Mouse (Mus musculus): ENCODE measurements around the gene Plcb1.

The Plcb1 gene

GRCm38 (mm10) chr2:135075375-135075774 is 289.5 kb downstream of the Plcb1 start:
- DNase-seq: no peak

GRCm38 (mm10) chr2:135092588-135093162 is 306.8 kb downstream of the Plcb1 start:
- no peak for DNase-seq

GRCm38 (mm10) chr2:135101292-135101691 is 315.4 kb downstream of the Plcb1 start:
- no peak for DNase-seq

DNA sequence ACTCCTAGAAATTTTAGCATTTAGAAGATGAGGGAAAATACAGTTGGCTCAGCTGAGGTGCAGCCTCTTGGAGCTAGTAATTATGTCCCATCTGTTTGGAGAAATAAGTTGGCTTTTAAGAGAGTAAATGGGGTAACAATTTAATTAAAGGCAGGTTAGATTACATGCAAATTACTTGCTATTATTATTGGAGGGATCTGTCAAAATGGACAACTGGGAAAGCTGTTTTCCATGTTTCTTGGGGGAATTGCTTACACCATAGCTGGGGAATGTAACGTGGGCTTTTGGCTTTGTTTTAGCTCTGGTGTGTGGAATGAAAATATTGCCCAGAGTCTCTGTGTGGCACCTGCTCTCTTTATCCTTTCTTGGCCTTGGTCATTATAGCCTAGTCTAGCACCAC is 316.1 kb downstream of the Plcb1 start:
- DNase-seq: no peak

DNA sequence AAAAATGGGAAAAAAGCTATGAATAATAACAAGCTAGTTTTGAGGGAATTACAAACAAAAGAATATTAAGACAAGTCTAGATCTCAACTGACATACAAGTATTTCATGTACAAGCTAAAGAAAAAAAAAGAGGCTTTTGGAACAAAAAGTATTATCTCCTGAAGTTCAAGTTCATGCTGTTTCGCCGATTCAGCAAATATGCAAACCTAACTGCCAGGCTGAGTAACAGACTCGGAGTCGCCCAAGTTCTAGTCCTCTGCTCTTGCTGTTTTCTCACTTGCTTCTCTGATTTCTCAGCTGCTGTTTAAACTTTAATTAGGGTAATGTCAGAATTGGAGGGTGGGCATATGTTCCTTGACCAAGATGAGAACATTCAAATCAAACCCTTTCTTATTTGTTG is 320.8 kb downstream of the Plcb1 start:
- DNase-seq: no peak

DNA sequence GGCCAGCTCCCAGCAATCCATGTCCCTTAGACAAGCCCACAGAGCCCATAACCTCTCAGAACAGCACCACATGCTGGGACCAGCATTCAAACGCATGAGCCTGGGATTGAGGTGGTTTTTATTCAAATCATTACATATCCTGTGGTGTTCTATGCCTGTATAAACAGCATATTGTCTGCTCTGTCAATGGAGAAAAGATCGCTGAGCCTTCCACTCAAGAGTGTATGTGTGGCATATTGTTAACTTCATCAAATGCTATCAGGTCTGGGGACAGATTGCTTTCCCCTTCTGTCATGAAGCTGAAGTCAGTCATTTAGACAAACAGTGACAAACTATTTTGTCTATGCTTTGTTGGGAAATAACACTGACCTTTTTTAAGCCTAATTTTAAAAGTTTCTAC is 322.7 kb downstream of the Plcb1 start:
- DNase-seq: no peak

DNA sequence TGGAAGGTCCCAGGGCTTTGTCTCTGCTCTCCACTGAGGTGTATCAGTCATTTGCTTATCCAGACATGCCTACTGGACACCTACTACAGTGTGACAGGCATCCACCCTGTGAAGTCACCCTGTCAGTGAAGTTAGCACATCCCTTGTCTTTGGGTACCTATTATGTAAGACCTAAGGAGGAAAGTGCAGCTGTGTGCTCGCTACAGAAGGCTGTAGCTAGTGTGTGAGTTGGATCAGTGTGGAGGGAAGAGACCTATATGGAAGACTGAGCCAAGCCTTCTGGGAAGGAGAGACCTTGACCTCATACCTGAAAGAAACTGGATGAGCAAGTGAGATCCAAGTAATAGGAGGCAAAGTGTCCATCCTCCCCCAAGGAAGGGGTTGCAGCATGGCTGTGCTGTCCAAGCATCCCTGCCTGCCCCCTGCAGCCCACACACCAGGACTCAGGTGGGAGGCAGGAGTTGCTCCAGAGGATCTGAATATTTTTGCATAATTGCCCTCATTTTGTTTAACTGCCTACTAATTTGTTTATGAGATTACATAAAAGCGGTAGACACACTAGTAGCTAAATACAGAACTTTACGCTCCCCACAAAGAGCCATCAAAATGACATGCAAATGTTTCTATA is 328.7 kb downstream of the Plcb1 start:
- no peak for DNase-seq

- DNase-seq: no peak
Observed at GRCm38 (mm10) chr2:135123057-135123456, 337.2 kb downstream of the Plcb1 start.

- peak in 1 of 2 experiments; percentile 23 for DNase-seq
Observed at GRCm38 (mm10) chr2:135123695-135124343, 338.0 kb downstream of the Plcb1 start.

DNA sequence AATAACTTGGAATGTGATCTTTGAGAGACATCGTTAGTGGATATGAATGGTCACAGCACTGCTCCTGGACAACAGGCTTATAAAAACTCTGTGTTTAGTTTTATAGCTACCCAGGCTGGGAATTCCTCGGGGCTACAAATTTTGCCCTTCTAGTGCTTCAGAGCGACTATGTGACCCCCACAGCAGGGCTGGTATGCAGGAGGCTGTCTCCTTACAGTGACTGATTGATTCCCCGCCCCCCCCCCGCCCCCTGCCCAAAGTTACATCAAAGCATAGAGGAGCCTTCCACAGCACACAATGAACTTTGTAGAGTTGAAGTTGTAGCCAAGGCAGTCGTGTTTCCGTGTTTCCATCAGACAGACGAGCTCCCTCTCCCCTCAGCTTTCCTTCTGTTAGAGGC is 354.7 kb downstream of the Plcb1 start:
- no peak for DNase-seq

DNA sequence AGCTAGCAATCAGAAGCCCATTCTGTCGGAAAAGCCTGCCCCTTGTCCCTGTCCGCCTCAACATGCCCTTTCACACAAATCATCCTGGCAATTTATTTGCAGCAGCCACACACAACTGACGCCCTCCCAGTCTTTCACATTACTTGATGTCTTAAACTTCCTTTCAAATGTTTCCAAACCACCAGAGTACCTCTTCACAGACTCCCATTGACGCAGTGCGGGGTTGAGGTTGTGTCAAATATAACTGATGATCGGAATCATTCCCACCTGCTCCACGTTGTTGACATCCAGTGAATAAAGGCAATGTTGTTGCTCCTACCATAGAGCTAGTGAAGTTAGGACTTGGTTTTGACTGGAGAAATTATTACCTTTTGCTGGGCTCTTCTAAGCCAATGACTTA is 366.4 kb downstream of the Plcb1 start:
- no peak for DNase-seq

DNA sequence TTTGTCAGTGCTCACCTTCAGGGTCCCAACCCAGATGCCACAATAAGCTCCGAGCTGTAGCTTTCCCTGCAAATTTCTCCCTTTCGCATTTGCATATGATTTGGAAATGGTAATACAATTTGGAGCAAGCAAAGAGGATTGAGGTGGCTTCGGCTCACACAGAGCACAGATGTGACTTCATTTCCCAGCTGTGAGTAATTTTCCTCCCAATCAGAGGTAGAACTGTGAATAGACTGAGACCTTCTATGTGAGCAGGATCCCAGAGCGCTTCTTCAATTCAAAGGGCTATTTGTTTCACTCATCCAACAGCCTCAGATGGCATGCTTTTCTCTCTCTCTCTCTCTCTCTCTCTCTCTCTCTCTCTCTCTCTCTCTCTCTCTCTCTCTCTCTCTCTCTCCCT is 367.4 kb downstream of the Plcb1 start:
- no peak for DNase-seq

DNA sequence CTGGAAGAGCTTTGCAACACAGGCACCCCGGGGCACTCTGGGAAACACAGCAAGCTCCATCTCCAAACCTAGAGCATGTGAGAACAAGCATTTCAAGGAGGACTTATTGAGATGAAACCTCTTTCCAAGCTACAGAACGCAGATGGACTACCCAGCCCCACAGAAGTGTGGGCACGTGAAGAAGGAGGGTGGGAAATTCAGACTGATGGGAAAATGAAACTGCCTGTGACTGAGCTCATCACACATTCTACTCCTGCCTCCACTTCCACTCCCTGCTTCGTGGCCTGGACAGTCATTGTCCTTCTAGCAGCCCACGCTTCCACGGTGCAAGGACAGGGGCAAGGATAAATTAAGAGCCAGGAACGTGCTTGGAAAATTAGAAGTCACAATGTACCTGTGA is 370.2 kb downstream of the Plcb1 start:
- DNase-seq: no peak

DNA sequence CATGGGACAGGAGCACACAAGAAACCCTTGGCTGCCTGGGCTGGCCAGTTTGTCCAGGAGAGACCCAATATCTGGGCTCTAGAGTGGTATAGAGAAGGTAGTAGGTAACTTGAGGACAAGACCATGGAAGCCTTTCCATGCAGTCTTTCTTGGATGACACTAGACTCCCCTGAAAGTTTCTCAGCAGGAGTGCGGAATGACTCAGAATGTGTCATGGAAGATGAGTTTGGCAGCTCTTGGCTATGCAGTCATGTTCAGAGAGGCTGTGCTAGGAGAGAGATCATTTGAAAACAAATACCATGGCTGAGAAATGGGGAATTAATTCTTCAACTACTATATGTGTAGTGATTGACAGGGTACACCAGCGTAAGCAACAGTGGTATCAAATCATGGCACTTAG is 372.1 kb downstream of the Plcb1 start:
- no peak for DNase-seq

DNA sequence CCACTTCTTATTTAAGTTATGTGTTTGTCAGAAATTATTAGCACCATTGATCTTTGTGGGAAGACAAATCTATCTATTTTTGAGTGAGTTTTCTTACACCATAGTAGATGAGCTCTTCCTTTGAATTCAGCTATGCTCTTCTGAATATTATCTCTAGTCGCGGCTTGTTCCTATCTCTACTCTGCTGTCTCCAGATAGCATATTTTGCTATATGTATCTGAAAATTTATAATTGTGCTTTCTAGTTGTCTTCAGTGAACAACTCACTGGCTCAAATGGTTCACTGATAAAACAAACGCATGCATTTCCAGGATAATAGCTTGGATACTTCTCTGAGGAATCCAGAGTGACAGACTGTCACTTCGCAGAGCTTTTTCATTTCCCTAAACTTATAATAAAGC is 375.8 kb downstream of the Plcb1 start:
- DNase-seq: no peak

GRCm38 (mm10) chr2:135165512-135165911 is 379.6 kb downstream of the Plcb1 start:
- no peak for DNase-seq

- no peak for DNase-seq
Observed at GRCm38 (mm10) chr2:135175544-135175943, 389.7 kb downstream of the Plcb1 start.

GRCm38 (mm10) chr2:135187659-135188058 is 401.8 kb downstream of the Plcb1 start:
- no peak for DNase-seq

GRCm38 (mm10) chr2:135200830-135201229 is 415.0 kb downstream of the Plcb1 start:
- no peak for DNase-seq

DNA sequence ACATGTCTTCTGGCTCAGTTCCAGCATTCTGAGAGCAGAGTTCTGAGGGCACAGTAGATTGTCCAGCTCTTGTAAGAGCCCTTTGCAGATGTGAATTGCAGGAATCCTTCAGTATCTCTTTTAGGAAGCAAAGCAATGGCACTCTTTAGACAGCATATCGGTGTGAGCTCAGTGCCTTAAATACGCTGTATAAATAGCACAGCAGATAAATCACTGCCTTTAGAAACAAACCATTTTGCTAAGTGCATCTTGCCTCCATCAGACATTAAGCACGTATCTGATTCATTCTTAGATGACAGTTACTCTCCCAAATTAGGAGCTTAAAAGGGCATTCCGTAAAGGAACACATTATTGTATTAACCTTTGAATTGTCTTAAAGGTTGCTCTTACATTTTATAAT is 416.5 kb downstream of the Plcb1 start:
- DNase-seq: no peak

DNA sequence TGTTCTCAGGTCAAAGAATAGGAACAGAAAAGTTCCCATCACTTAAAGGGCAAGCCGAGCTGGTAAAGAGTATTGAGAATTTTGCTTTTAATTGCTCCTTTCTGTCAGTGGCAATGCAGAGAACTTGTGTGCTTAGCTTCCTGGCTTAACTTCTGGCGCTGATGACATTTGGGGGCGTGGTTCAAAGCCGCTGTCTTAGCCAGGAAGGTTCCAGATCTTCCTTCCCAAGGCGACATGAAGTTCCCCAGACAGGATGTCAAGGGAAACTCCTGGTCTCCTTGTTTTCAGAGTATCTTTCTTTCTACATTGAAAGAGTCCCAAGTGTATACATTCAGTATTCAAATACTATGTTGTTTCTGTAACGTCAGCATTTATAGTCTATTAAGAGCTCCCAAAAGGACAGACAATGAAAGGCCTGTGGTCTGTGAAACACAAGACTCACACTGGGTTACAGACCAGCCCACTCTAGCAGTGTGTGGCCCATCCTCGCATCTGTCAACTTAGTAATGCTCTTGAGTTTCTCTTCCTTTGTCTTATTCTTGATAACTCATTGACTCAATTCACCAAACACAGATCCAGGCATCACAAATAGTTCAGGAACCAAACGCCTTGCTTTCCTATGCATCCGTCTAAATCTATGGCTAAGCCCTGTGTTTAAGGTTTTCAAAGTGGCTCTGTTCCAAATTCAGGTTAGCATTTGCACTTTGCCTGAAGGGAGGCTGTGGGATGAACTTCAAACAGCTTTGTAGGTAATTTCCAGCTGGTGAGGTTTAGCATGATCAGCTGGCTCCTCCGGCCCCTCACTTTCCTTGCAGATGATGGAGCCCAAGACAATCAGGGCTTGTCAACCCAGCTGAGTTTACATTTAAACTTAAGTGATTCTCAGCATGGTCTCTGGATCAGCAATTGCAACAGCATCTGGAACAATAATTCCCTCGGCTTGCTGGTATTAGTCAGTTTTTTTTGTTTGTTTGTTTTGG is 418.6 kb downstream of the Plcb1 start:
- no peak for DNase-seq

GRCm38 (mm10) chr2:135208890-135209289 is 423.0 kb downstream of the Plcb1 start:
- no peak for DNase-seq

GRCm38 (mm10) chr2:135214746-135215448 is 429.0 kb downstream of the Plcb1 start:
- DNase-seq: no peak
